Mouse (Mus musculus) heart, postnatal 0 days (tissue): ENCODE results near the gene Gbf1.

ENCODE experiments used
- CTCF ChIP-seq: IDR thresholded peaks from 2 replicates; pipeline ENCODE4 v1.5.1; 2016; ENCODE audit warnings: antibody characterized with exemption, control low read depth, low read depth
- EP300 ChIP-seq: IDR thresholded peaks from 2 replicates; pipeline ENCODE4 v1.6.1; 2016; ENCODE audit warnings: antibody characterized with exemption, low read depth

- TF ChIP-seq CTCF (no peak), EP300 (no peak)
These were observed 73.2 kb downstream of the Gbf1 start for GRCm38 (mm10) chr19:46225506-46225905.
